Mouse (Mus musculus) forelimb bud, embryonic 11.5 days (tissue): ENCODE results near the gene Spin1.
A peak's percentile ranks its signal among the peaks of the same experiment; 100 is the strongest.

Experiments
- DNase-seq: peaks from one replicate; pipeline ENCODE4 v3.0.0-alpha.2; 2012; ENCODE audit warnings: low read depth, low spot score

Spin1 gene

GRCm38 (mm10) chr13:51136315-51136714 lies 35.6 kb downstream of the Spin1 start:
- no peak for DNase-seq

GRCm38 (mm10) chr13:51136996-51137701 lies 36.5 kb downstream of the Spin1 start:
- DNase-seq, result no peak

- peak; percentile 33 for DNase-seq
Measured at GRCm38 (mm10) chr13:51137702-51138031, 37.0 kb downstream of the Spin1 start.

- no peak for DNase-seq
Measured at GRCm38 (mm10) chr13:51147106-51147505, 46.4 kb downstream of the Spin1 start.

DNA sequence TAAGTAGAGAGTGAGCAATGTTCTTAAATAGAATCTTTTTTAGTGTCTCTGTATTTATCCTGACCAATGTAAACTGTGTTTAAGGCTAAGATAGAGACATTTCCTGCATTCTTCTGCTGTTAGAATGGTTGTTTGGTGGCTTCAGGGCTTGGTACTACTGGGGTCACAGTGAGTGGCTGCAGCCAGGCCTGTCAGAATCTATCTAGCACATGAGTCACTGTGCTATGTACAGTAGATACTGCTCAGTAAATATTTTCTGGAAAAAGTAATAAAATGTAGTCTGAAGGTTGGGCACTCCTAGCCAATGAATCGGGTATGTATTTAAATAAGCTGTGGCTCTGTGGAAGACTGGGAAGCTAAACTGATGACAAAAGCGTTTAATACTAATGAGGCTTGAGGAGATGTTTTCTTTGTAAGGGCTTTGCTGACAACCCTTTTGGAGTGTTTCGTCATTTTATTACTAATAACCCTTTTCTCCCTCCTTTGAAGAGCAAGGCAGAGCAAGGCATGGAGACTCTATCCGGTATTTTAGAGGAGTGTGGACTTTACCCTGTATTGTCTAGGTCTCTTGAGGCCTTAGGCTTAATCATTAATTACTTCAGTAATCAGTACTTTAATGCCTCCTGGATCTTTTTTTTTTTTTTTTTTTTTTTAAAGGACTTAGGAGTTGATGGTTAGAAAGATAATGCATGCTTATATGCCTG lies 52.4 kb downstream of the Spin1 start:
- no peak for DNase-seq

- no peak for DNase-seq
Measured at GRCm38 (mm10) chr13:51153670-51154030, 53.0 kb downstream of the Spin1 start.

- DNase-seq, result no peak
Measured at GRCm38 (mm10) chr13:51155178-51156013, 54.7 kb downstream of the Spin1 start.

- no peak for DNase-seq
Measured at GRCm38 (mm10) chr13:51156014-51156386, 55.3 kb downstream of the Spin1 start.

GRCm38 (mm10) chr13:51157291-51157690 lies 56.6 kb downstream of the Spin1 start:
- DNase-seq, result no peak

GRCm38 (mm10) chr13:51161672-51162071 lies 61.0 kb downstream of the Spin1 start:
- no peak for DNase-seq

- no peak for DNase-seq
Measured at GRCm38 (mm10) chr13:51162246-51162645, 61.6 kb downstream of the Spin1 start.

GRCm38 (mm10) chr13:51166711-51167110 lies 66.0 kb downstream of the Spin1 start:
- no peak for DNase-seq

- no peak for DNase-seq
Measured at GRCm38 (mm10) chr13:51170215-51170614, 69.5 kb downstream of the Spin1 start.

DNA sequence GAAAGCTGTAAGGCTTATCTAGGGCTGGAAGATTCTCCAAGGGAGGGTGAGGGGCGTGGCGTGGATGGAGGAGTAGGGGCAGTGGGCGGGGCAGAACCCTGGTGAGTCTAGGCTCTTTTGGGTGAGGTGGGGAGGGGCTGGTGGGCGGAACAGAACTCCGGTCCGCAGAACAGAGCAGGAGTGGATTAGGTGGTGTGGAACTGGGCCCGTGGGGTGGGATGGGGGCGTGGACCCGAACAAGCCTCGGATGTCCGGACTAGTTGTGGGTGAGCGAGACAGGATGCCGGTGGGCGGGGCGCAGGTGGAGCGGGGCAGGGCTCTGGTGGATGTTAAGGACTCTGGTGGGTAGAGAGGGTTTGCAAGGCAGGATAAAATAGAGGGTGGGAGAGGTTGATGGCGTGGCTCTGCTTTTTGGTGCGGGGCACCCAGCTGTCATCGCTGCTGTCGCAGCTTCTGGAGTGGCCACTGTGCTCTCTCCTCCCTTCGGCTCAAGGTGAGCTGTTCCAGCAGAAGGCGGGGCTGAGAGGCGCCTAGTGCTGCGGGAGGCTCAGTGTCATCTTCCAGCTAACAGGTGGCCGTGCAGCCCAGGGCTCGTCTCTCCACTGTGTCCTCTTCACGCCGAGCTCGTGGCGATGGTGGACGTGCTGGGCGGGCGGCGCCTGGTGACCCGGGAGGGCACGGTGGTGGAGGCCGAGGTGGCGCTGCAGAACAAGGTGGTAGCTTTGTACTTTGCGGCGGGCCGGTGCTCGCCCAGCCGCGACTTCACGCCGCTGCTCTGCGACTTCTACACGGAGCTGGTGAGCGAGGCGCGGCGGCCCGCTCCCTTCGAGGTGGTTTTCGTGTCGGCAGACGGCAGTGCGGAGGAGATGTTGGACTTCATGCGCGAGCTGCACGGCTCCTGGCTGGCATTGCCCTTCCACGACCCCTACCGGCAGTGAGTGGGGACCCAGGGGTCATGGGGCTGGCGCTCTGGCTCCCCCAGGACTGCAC lies 70.3 kb downstream of the Spin1 start, which contains the start of gene Nxnl2:
Nxnl2 (plus strand) TSS at position 332 of the 990 bp plus-strand sequence.
- DNase-seq, result peak; percentile 46

DNA sequence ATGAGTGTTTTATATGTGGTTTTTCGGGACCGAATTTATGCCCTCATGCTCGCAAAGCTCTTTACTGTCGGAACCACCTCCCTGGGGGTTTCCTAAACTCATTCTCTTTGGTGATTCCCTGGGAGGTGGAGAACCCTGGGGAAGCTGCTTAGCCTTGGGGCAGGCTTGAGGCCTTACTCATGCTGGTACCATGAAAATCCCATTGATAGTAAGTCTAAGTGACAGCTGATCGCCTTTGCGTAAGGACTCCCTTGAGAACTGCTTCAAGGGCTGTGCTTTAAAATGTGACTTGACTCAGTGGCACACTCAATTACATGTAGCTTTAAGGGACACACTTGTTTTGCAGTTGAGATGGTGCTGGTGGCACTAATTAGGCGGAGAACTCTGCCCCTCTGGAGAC lies 71.9 kb downstream of the Spin1 start:
- DNase-seq, result no peak

- no peak for DNase-seq
Measured at GRCm38 (mm10) chr13:51178932-51179331, 78.3 kb downstream of the Spin1 start.

DNA sequence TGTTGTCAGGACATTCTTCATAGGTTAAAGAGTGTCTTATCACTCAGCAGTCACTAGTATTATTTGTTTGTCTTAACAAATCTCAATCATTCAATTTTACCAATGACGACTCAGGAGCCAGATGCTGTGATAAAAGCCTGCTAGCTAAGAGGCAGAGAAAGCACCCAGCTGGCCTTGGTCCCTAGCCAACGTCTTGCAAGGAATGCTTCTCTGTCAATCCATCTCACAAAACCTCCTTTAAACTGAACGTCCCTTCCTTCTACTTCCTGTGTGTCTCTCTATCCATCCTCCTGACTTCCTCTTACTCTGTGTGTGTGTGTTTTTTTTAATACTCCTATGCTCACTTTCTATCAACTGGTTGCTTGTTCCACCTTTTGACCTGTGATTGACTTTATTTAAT lies 78.7 kb downstream of the Spin1 start:
- no peak for DNase-seq

- no peak for DNase-seq
Measured at GRCm38 (mm10) chr13:51182236-51182635, 81.6 kb downstream of the Spin1 start.

DNA sequence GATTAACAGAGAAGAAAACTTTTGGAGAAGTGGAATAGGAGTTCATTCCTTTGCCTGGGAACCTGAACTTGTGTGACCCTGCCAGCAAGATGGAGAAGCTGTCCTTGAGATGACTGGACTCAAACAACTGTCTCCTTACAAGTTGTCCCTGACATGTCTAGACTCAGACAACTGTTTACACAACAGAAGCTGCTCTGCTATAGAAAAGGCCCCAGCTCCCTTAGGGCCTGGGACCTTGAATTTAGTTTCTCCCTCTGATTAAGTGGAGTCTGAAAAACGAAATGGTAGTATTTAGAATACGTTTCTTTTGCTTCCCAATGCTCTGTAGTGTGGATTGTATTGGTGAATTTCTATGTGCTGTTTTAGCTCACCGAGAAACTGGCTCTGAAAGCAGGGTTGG lies 84.2 kb downstream of the Spin1 start:
- DNase-seq, result no peak

- DNase-seq, result no peak
Measured at GRCm38 (mm10) chr13:51190336-51190735, 89.7 kb downstream of the Spin1 start.

- DNase-seq, result peak; percentile 40
Measured at GRCm38 (mm10) chr13:51191416-51192140, 90.9 kb downstream of the Spin1 start.
